Mouse (Mus musculus) heart, embryonic 11.5 days (tissue): Measurements from ENCODE around the gene Gen1. TPM values are rescaled to one million over a fixed set of nuclear protein-coding genes. Genes with fewer than 3 reads are reported as not detected.

Source experiments
- ATAC-seq: fragments of 200-750 bp; cut with Nextera tagmentation; replicated peaks from 2 replicates; pipeline ENCODE4 v1.8.0; 2017; ENCODE audit warnings: moderate library complexity; ENCODE audit not compliant: insufficient number of reproducible peaks, low FRiP score, low TSS enrichment
- H3K27ac ChIP-seq: fragments of 300-500 bp; sonication (generic); 2 replicates; pipeline ENCODE4 v1.5.1; 2014; ENCODE audit warnings: mild to moderate bottlenecking, low read depth, low read length
- H3K27me3 ChIP-seq: fragments of 300-500 bp; sonication (generic); 2 replicates; pipeline ENCODE4 v1.6.1; 2014; ENCODE audit warnings: mild to moderate bottlenecking, low read length, mixed read lengths; ENCODE audit not compliant: control insufficient read depth, insufficient read depth
- H3K36me3 ChIP-seq: fragments of 300-500 bp; sonication (generic); 2 replicates; pipeline ENCODE4 v1.6.1; 2014; ENCODE audit warnings: mild to moderate bottlenecking, low read length, moderate library complexity, mixed read lengths; ENCODE audit not compliant: control insufficient read depth, insufficient read depth
- H3K4me1 ChIP-seq: fragments of 300-500 bp; sonication (generic); 2 replicates; pipeline ENCODE4 v1.6.1; 2014; ENCODE audit warnings: low read length; ENCODE audit not compliant: control insufficient read depth, insufficient read depth
- H3K4me2 ChIP-seq: fragments of 300-500 bp; sonication (generic); 2 replicates; pipeline ENCODE4 v1.6.1; 2014; ENCODE audit warnings: mild to moderate bottlenecking, moderate library complexity
- H3K4me3 ChIP-seq: fragments of 300-500 bp; sonication (generic); 2 replicates; pipeline ENCODE4 v1.5.1; 2014; ENCODE audit warnings: low read depth, low read length
- H3K9ac ChIP-seq: fragments of 300-500 bp; sonication (generic); 2 replicates; pipeline ENCODE4 v1.6.1; 2014; ENCODE audit warnings: mild to moderate bottlenecking, low read depth, low read length, moderate library complexity
- H3K9me3 ChIP-seq: fragments of 300-500 bp; sonication (generic); replicated peaks from 2 replicates; pipeline ENCODE4 v1.6.1; 2016; ENCODE audit warnings: low read length; ENCODE audit not compliant: control insufficient read depth
- WGBS: fragments of 180-500 bp; shearing (Covaris S2); extraction: QIAGEN DNeasy Blood & Tissue Kit; methylation state at CpG from one replicate; pipeline ENCODE4 v1.1.7; 2014; ENCODE audit not compliant: insufficient replicate concordance; 5-methylcytosine and 5-hydroxymethylcytosine counted together
- polyA plus RNA-seq: library from polyadenylated mRNA; unstranded; fragments of >200 nt; fragmentation: Nextera tagmentation; extraction: Ambion mirVana; gene quantifications from 2 replicates; pipeline ENCODE4 v1.2.1, GENCODE M21; 2014

Gen1 gene
- polyA plus RNA-seq, result 8.8 and 17.8 TPM in 2 replicates

GRCm38 (mm10) chr12:11265382-11266281 is at the start of gene Gen1, which contains the start of gene Smc6:
Gene Gen1 (minus strand): TSS chr12:11265801.
Gene Smc6 (plus strand): TSS chr12:11265886.
- peak within 1 kb of the TSS; percentile 83 for H3K4me2 ChIP-seq
- H3K27ac ChIP-seq, result peak within 1 kb of the TSS; percentile 94
- peak; percentile 99 for ATAC-seq
- H3K4me1 ChIP-seq, result peaks cover 7% of the 10 kb centered on the region
- peak within 1 kb of the TSS; percentile 92 for H3K4me3 ChIP-seq
- H3K9ac ChIP-seq, result peak within 1 kb of the TSS; percentile 98
- H3K9me3 ChIP-seq, result no peaks in the 10 kb centered on the region
- H3K27me3 ChIP-seq, result no peaks in the 10 kb centered on the region
- under 1% methylated on average over 79 of the region's 83 CpGs for WGBS
- H3K36me3 ChIP-seq, result no peaks in the 10 kb centered on the region

GRCm38 (mm10) chr12:11313840-11314239 is 48.2 kb upstream of the Gen1 start:
- H3K9me3 ChIP-seq, result no peaks in the 10 kb centered on the region
- no peak overlapping the region for H3K4me2 ChIP-seq
- H3K27ac ChIP-seq, result no peak overlapping the region
- WGBS, result 84% methylated on average over 1 of the region's 1 CpGs
- ATAC-seq, result no peak
- no peak overlapping the region for H3K9ac ChIP-seq
- H3K4me1 ChIP-seq, result no peaks in the 10 kb centered on the region; the same call in 1 of the 2 replicates
- no peak overlapping the region for H3K4me3 ChIP-seq
- no peaks in the 10 kb centered on the region for H3K27me3 ChIP-seq
- peaks cover 8% of the 10 kb centered on the region for H3K36me3 ChIP-seq

- Histone ChIP-seq H3K4me1 (no peaks in the 10 kb centered on the region; the same call in 1 of the 2 replicates), H3K9me3 (no peaks in the 10 kb centered on the region), H3K36me3 (peaks cover 8% of the 10 kb centered on the region), H3K27ac (no peak overlapping the region), H3K4me3 (no peak overlapping the region), H3K9ac (no peak overlapping the region), H3K4me2 (no peak overlapping the region), H3K27me3 (no peaks in the 10 kb centered on the region)
- ATAC-seq, result no peak
- 94% methylated on average over 2 of the region's 2 CpGs for WGBS
Measured at GRCm38 (mm10) chr12:11311106-11311505, 45.5 kb upstream of the Gen1 start.

- WGBS, result 86% methylated on average over 8 of the region's 8 CpGs
- H3K27ac ChIP-seq, result no peak overlapping the region
- H3K4me3 ChIP-seq, result no peak overlapping the region
- no peak for ATAC-seq
- H3K9ac ChIP-seq, result no peak overlapping the region
- H3K27me3 ChIP-seq, result no peaks in the 10 kb centered on the region
- no peak overlapping the region for H3K4me2 ChIP-seq
- no peaks in the 10 kb centered on the region for H3K9me3 ChIP-seq
- H3K4me1 ChIP-seq, result no peaks in the 10 kb centered on the region
- H3K36me3 ChIP-seq, result peaks cover 12% of the 10 kb centered on the region
Measured at GRCm38 (mm10) chr12:11306753-11307645, 41.4 kb upstream of the Gen1 start.

GRCm38 (mm10) chr12:11300858-11301257 is 35.3 kb upstream of the Gen1 start:
- no peak overlapping the region for H3K4me2 ChIP-seq
- H3K9ac ChIP-seq, result no peak overlapping the region
- H3K27me3 ChIP-seq, result no peaks in the 10 kb centered on the region
- 93% methylated on average over 1 of the region's 1 CpGs for WGBS
- no peak for ATAC-seq
- no peaks in the 10 kb centered on the region for H3K4me1 ChIP-seq
- H3K36me3 ChIP-seq, result peaks cover 13% of the 10 kb centered on the region
- H3K9me3 ChIP-seq, result no peaks in the 10 kb centered on the region
- H3K27ac ChIP-seq, result no peak overlapping the region
- no peak overlapping the region for H3K4me3 ChIP-seq

- peaks cover 24% of the 10 kb centered on the region for H3K36me3 ChIP-seq
- no peaks in the 10 kb centered on the region for H3K4me1 ChIP-seq
- H3K27ac ChIP-seq, result no peak overlapping the region
- no peaks in the 10 kb centered on the region for H3K27me3 ChIP-seq
- ATAC-seq, result no peak
- no peak overlapping the region for H3K4me3 ChIP-seq
- WGBS, result 90% methylated on average over 2 of the region's 2 CpGs
- no peak overlapping the region for H3K9ac ChIP-seq
- no peak overlapping the region for H3K4me2 ChIP-seq
- no peaks in the 10 kb centered on the region for H3K9me3 ChIP-seq
Measured at GRCm38 (mm10) chr12:11286382-11286781, 20.8 kb upstream of the Gen1 start.

- ATAC-seq, result no peak
- Histone ChIP-seq H3K4me2 (no peak overlapping the region), H3K9me3 (no peaks in the 10 kb centered on the region), H3K36me3 (peaks cover 24% of the 10 kb centered on the region), H3K4me1 (no peaks in the 10 kb centered on the region), H3K27me3 (no peaks in the 10 kb centered on the region), H3K9ac (no peak overlapping the region), H3K27ac (no peak overlapping the region), H3K4me3 (no peak overlapping the region)
- 95% methylated on average over 2 of the region's 2 CpGs for WGBS
Measured at GRCm38 (mm10) chr12:11281584-11281983, 16.0 kb upstream of the Gen1 start.

- no peaks in the 10 kb centered on the region for H3K27me3 ChIP-seq
Measured at GRCm38 (mm10) chr12:11279886-11280285, 14.3 kb upstream of the Gen1 start.

More at GRCm38 (mm10) chr12:11279886-11280285, 14.3 kb upstream of the Gen1 start:
- Histone ChIP-seq H3K4me3 (no peak overlapping the region), H3K4me2 (no peak overlapping the region), H3K9ac (no peak overlapping the region), H3K27ac (no peak overlapping the region), H3K9me3 (no peaks in the 10 kb centered on the region), H3K36me3 (peaks cover 17% of the 10 kb centered on the region), H3K4me1 (no peaks in the 10 kb centered on the region)
- WGBS, result 95% methylated on average over 3 of the region's 3 CpGs
- no peak for ATAC-seq
